Mouse (Mus musculus) MEL (cell line): ENCODE measurements at regions not wholly inside any gene's neighbourhood (a gene's known extent, or its start where the extent isn't known, plus 50 kb on each side); places are given as distances from the start of the nearest gene placed in this dataset.

Experiments
- DNase-seq: peaks from one replicate; pipeline ENCODE4 v3.0.0; 2011; ENCODE audit warnings: low read depth, low spot score
- H3K27ac ChIP-seq: 2 replicates; pipeline ENCODE4 v1.5.1; 2012; ENCODE audit warnings: low read depth, mild to moderate bottlenecking, control low read depth, low read length, moderate library complexity; ENCODE audit not compliant: control insufficient read depth
- H3K27me3 ChIP-seq, 2 experiments: fragments of 150-350 bp in 1 of 2; sonication (generic) in 1 of 2; 2 replicates each; pipeline ENCODE4 v1.6.1; 2012; ENCODE audit warnings: low read length in 2 of 2, mild to moderate bottlenecking in 2 of 2, improper control_type of control experiment in 1 of 2, moderate library complexity in 1 of 2; ENCODE audit not compliant: insufficient read depth in 2 of 2, control insufficient read depth in 1 of 2
- H3K36me3 ChIP-seq, 2 experiments: 2 replicates each; pipeline ENCODE4 v1.6.1; 2012 to 2014; ENCODE audit warnings: low read length in 2 of 2, improper control_type of control experiment in 1 of 2, inconsistent platforms in 1 of 2, mild to moderate bottlenecking in 1 of 2; ENCODE audit not compliant: insufficient read depth in 2 of 2, control insufficient read depth in 1 of 2
- H3K4me1 ChIP-seq, 2 experiments: fragments of 150-350 bp in 1 of 2; sonication (generic) in 1 of 2; 2 replicates each; pipeline ENCODE4 v1.6.1; 2012; ENCODE audit warnings: low read length in 2 of 2, improper control_type of control experiment in 1 of 2, mild to moderate bottlenecking in 1 of 2; ENCODE audit not compliant: insufficient read depth in 2 of 2, control insufficient read depth in 1 of 2
- H3K4me3 ChIP-seq, 2 experiments: fragments of 150-350 bp in 1 of 2; sonication (generic) in 1 of 2; 2 replicates each; pipeline ENCODE4 v1.5.1; 2012; ENCODE audit warnings: low read depth in 2 of 2, low read length in 2 of 2, mild to moderate bottlenecking in 2 of 2, moderate library complexity in 2 of 2, control low read depth in 1 of 2, improper control_type of control experiment in 1 of 2; ENCODE audit not compliant: control insufficient read depth in 1 of 2, insufficient read depth in 1 of 2
- H3K79me2 ChIP-seq: 2 replicates; pipeline ENCODE4 v1.6.1; 2012; ENCODE audit warnings: mild to moderate bottlenecking, low read length, moderate library complexity; ENCODE audit not compliant: control insufficient read depth, poor library complexity, insufficient read depth
- H3K9ac ChIP-seq: 2 replicates; pipeline ENCODE4 v1.6.1; 2012; ENCODE audit warnings: low read depth, mild to moderate bottlenecking, control low read depth, low read length, moderate library complexity; ENCODE audit not compliant: control insufficient read depth, poor library complexity, severe bottlenecking
- H3K9me3 ChIP-seq: fragments of 150-350 bp; sonication (generic); replicated peaks from 2 replicates; pipeline ENCODE4 v1.6.1; 2012; ENCODE audit warnings: mild to moderate bottlenecking, low read length, improper control_type of control experiment, moderate library complexity; ENCODE audit not compliant: insufficient read depth
- BHLHE40 ChIP-seq: IDR thresholded peaks from 2 replicates; pipeline ENCODE4 v1.6.1; 2012; ENCODE audit warnings: low read depth, mild to moderate bottlenecking, inconsistent platforms, low read length, improper control_type of control experiment, borderline replicate concordance
- CHD1 ChIP-seq: IDR thresholded peaks from 2 replicates; pipeline ENCODE4 v1.6.1; 2012; ENCODE audit warnings: low read depth, mild to moderate bottlenecking, inconsistent platforms, low read length, improper control_type of control experiment
- CHD2 ChIP-seq: IDR thresholded peaks from 2 replicates; pipeline ENCODE4 v1.6.1; 2011; ENCODE audit warnings: low read length, improper control_type of control experiment
- CTCF ChIP-seq, 3 experiments: IDR thresholded peaks in 2 of 3; conservative IDR thresholded peaks in 1 of 3; 2 replicates each; pipeline ENCODE4 v1.5.1; 2011 to 2012; ENCODE audit warnings: low read length in 3 of 3, low read depth in 2 of 3, mild to moderate bottlenecking in 2 of 3, improper control_type of control experiment in 1 of 3, inconsistent platforms in 1 of 3, mixed read lengths in 1 of 3, moderate library complexity in 1 of 3; ENCODE audit not compliant: control insufficient read depth in 1 of 3, insufficient read depth in 1 of 3, poor library complexity in 1 of 3, severe bottlenecking in 1 of 3
- E2F4 ChIP-seq: IDR thresholded peaks from 2 replicates; pipeline ENCODE4 v1.6.1; 2011; ENCODE audit warnings: low read depth, low read length, improper control_type of control experiment, borderline replicate concordance
- ELF1 ChIP-seq: IDR thresholded peaks from 2 replicates; pipeline ENCODE4 v1.6.1; 2014; ENCODE audit warnings: low read depth, mild to moderate bottlenecking, inconsistent platforms, low read length, improper control_type of control experiment, moderate library complexity
- EP300 ChIP-seq, 2 experiments: IDR thresholded peaks; 2 replicates each; pipeline ENCODE4 v1.6.1; 2011; ENCODE audit warnings: improper control_type of control experiment in 2 of 2, low read length in 2 of 2, low read depth in 1 of 2, mild to moderate bottlenecking in 1 of 2
- GABPA ChIP-seq: IDR thresholded peaks from 2 replicates; pipeline ENCODE4 v1.6.1; 2012; ENCODE audit warnings: low read depth, mild to moderate bottlenecking, inconsistent platforms, low read length, improper control_type of control experiment, moderate library complexity
- GATA1 ChIP-seq: IDR thresholded peaks from 2 replicates; pipeline ENCODE4 v1.6.1; 2011; ENCODE audit warnings: low read depth, low read length, improper control_type of control experiment
- HCFC1 ChIP-seq: IDR thresholded peaks from 2 replicates; pipeline ENCODE4 v1.6.1; 2012; ENCODE audit warnings: low read depth, mild to moderate bottlenecking, inconsistent platforms, low read length, improper control_type of control experiment, moderate library complexity
- KAT2A ChIP-seq: conservative IDR thresholded peaks from 2 replicates; pipeline ENCODE4 v1.6.1; 2012; ENCODE audit warnings: low read depth, low read length, improper control_type of control experiment, inconsistent platforms
- MAFK ChIP-seq: IDR thresholded peaks from 2 replicates; pipeline ENCODE4 v1.6.1; 2011; ENCODE audit warnings: low read depth, mild to moderate bottlenecking, low read length, improper control_type of control experiment, borderline replicate concordance
- MAX ChIP-seq: IDR thresholded peaks from 2 replicates; pipeline ENCODE4 v1.6.1; 2011; ENCODE audit warnings: low read length, improper control_type of control experiment
- MXI1 ChIP-seq: IDR thresholded peaks from 2 replicates; pipeline ENCODE4 v1.6.1; 2011; ENCODE audit warnings: mild to moderate bottlenecking, low read depth, low read length, improper control_type of control experiment
- MYB ChIP-seq: IDR thresholded peaks from 2 replicates; pipeline ENCODE4 v1.6.1; 2011; ENCODE audit warnings: mild to moderate bottlenecking, low read depth, low read length, improper control_type of control experiment
- MYC ChIP-seq: IDR thresholded peaks from 2 replicates; pipeline ENCODE4 v1.6.1; 2011; ENCODE audit warnings: low read depth, mild to moderate bottlenecking, low read length, improper control_type of control experiment, moderate library complexity
- NELFE ChIP-seq: IDR thresholded peaks from 2 replicates; pipeline ENCODE4 v1.6.1; 2011; ENCODE audit warnings: low read depth, low read length, improper control_type of control experiment
- POLR2AphosphoS5 ChIP-seq: IDR thresholded peaks from 2 replicates; pipeline ENCODE4 v1.6.1; 2012; ENCODE audit warnings: low read depth, borderline replicate concordance, mild to moderate bottlenecking, inconsistent platforms, low read length, moderate library complexity, mixed read lengths
- RAD21 ChIP-seq: IDR thresholded peaks from 2 replicates; pipeline ENCODE4 v1.6.1; 2011; ENCODE audit warnings: mild to moderate bottlenecking, low read depth, low read length, improper control_type of control experiment
- SIN3A ChIP-seq: IDR thresholded peaks from 2 replicates; pipeline ENCODE4 v1.6.1; 2012; ENCODE audit warnings: low read length, improper control_type of control experiment, inconsistent platforms
- SMC3 ChIP-seq: IDR thresholded peaks from 2 replicates; pipeline ENCODE4 v1.6.1; 2011; ENCODE audit warnings: low read depth, low read length, improper control_type of control experiment
- TBP ChIP-seq: IDR thresholded peaks from 2 replicates; pipeline ENCODE4 v1.8.0; 2011; ENCODE audit warnings: low read depth, low read length, improper control_type of control experiment
- TCF12 ChIP-seq: IDR thresholded peaks from 2 replicates; pipeline ENCODE4 v1.6.1; 2014; ENCODE audit warnings: low read depth, mild to moderate bottlenecking, inconsistent platforms, low read length, improper control_type of control experiment, moderate library complexity
- ZKSCAN1 ChIP-seq: IDR thresholded peaks from 2 replicates; pipeline ENCODE4 v1.6.1; 2012; ENCODE audit warnings: low read depth, mild to moderate bottlenecking, inconsistent platforms, low read length, improper control_type of control experiment, moderate library complexity
- ZMIZ1 ChIP-seq: IDR thresholded peaks from 2 replicates; pipeline ENCODE4 v1.6.1; 2012; ENCODE audit warnings: low read depth, mild to moderate bottlenecking, inconsistent platforms, low read length, improper control_type of control experiment, moderate library complexity
- ZNF384 ChIP-seq: IDR thresholded peaks from 2 replicates; pipeline ENCODE4 v1.6.1; 2012; ENCODE audit warnings: low read depth, mild to moderate bottlenecking, inconsistent platforms, low read length, improper control_type of control experiment

GRCm38 (mm10) chr16:95815206-95815731 is 113.4 kb downstream of the Ets2 start:
- Histone ChIP-seq H3K27ac (no peak overlapping the region), H3K79me2 (no peaks in the 10 kb centered on the region), H3K4me3 (no peak overlapping the region), H3K27me3 (no peaks in the 10 kb centered on the region), H3K9ac (no peak overlapping the region), H3K9me3 (no peaks in the 10 kb centered on the region), H3K4me1 (0 out of 4 replicates have a peak, but pooled peaks cover 0 to 4% of the 10 kb centered on the region in 2 experiments), H3K36me3 (peaks cover 0 to 2% of the 10 kb centered on the region in 2 experiments; a peak in 1 of 4 replicates)
- no peak for TF ChIP-seq CHD2
- TF ChIP-seq ZMIZ1: no peak
- TF ChIP-seq SIN3A: no peak
- no peak for TF ChIP-seq SMC3
- TF ChIP-seq GABPA: no peak
- no peak for TF ChIP-seq RAD21
- no peak for TF ChIP-seq TBP
- no peak for TF ChIP-seq MAFK
- TF ChIP-seq ZKSCAN1: no peak
- TF ChIP-seq KAT2A: no peak
- no peak for TF ChIP-seq ELF1
- TF ChIP-seq E2F4: no peak
- no peak for DNase-seq

- H3K9me3 ChIP-seq: no peaks in the 10 kb centered on the region
- 0 out of 4 replicates have a peak, but pooled peaks cover 0 to 4% of the 10 kb centered on the region in 2 experiments for H3K4me1 ChIP-seq
- H3K36me3 ChIP-seq: peaks cover 0 to 2% of the 10 kb centered on the region in 2 experiments; a peak in 1 of 4 replicates
- no peak for DNase-seq
- H3K9ac ChIP-seq: no peak overlapping the region
- no peaks in the 10 kb centered on the region for H3K27me3 ChIP-seq
- H3K79me2 ChIP-seq: no peaks in the 10 kb centered on the region
- H3K27ac ChIP-seq: no peak overlapping the region
- no peak overlapping the region for H3K4me3 ChIP-seq
- no peak for TF ChIP-seq BHLHE40
- no peak for TF ChIP-seq ZMIZ1
- no peak for TF ChIP-seq MYB
- TF ChIP-seq CTCF (IDR thresholded peaks at IDR 0.05 in 2 of 3, conservative IDR thresholded peaks at IDR 0.05 in 1 of 3; ENCODE audit: control insufficient read depth in 1 of 3, insufficient read depth in 1 of 3, low read depth in 2 of 3, low read length in 3 of 3, poor library complexity in 1 of 3, severe bottlenecking in 1 of 3): no peak
- no peak for TF ChIP-seq MXI1
- no peak for TF ChIP-seq MAX
- TF ChIP-seq EP300 (IDR thresholded peaks at IDR 0.05; ENCODE audit: low read depth in 1 of 2, low read length in 2 of 2): no peak
- TF ChIP-seq ELF1: no peak
- no peak for TF ChIP-seq MYC
- no peak for TF ChIP-seq SIN3A
- TF ChIP-seq CHD2: no peak
- no peak for TF ChIP-seq TCF12
- no peak for TF ChIP-seq POLR2AphosphoS5
- TF ChIP-seq NELFE: no peak
- no peak for TF ChIP-seq GABPA
- no peak for TF ChIP-seq ZNF384
- no peak for TF ChIP-seq HCFC1
- TF ChIP-seq GATA1: no peak
- TF ChIP-seq RAD21: no peak
- TF ChIP-seq CHD1: no peak
These were observed 112.7 kb downstream of the Ets2 start for GRCm38 (mm10) chr16:95814513-95815118.
